Mouse (Mus musculus): Measurements from ENCODE around the gene Prx.
A peak's percentile ranks its signal among the peaks of the same experiment; 100 is the strongest.
"Not testable (repeated sequence)": the region's sequence is repeated elsewhere in the genome, so short reads cannot be mapped to it uniquely, and the experiment has no call there.

The Prx gene

DNA sequence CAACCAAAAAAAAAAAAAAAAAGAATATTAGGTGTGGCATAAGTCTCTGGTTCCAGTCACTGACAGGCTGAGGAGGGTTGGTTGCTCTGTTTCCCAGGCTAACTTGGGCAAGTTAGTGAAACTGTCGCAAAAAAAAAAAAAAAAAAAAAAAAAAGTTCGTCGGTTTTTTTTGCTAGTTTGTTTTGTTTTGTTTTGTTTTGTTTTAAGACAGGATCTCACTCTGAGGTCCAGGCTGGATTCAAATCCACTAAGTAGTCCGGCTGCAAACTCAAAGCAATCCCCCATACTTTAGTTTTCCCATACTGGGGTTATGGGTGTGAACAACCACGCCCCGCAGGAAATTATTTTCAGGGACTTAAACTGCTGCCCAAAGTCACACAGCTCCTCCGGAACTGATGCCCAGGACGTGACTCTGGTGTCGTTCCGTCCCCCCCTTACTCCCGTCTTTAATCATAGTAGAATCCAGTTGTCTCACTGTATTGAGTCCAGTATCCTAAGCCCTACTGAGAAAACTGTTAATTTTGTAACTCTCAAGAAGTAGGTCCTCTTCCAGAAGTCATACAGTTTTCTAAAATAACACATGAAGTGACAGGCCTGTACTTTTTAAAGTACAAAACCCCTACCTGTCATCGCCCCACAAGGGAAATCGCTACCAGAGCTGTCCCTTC lies 12.9 kb upstream of the Prx start:
- no peak for DNase-seq

GRCm38 (mm10) chr7:27486770-27487697 lies 12.1 kb upstream of the Prx start, which contains the start of gene Sertad1:
Sertad1 (plus strand) TSS chr7:27486910.
- DNase-seq = peak; percentile 100

- DNase-seq = peak; percentile 61
Measured at GRCm38 (mm10) chr7:27487740-27488268, 11.3 kb upstream of the Prx start.

DNA sequence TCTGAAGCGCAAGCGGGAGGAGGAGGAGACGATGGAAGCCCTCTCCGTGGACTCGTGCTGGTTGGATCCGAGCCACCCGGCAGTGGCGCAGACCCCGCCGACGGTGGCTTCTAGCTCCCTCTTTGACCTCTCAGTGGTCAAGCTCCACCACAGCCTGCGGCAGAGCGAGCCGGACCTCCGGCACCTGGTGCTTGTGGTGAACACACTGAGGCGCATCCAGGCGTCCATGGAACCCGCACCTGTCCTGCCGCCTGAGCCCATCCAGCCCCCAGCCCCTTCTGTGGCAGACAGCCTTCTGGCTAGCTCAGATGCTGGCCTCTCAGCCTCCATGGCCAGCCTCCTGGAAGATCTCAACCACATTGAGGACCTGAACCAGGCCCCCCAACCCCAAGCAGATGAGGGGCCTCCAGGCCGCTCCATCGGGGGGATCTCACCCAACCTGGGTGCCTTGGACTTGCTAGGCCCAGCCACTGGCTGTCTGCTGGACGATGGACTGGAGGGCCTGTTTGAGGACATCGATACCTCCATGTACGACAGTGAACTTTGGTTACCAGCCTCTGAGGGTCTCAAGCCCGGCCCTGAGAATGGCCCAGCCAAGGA lies 9.8 kb upstream of the Prx start:
- DNase-seq = peak; percentile 44

DNA sequence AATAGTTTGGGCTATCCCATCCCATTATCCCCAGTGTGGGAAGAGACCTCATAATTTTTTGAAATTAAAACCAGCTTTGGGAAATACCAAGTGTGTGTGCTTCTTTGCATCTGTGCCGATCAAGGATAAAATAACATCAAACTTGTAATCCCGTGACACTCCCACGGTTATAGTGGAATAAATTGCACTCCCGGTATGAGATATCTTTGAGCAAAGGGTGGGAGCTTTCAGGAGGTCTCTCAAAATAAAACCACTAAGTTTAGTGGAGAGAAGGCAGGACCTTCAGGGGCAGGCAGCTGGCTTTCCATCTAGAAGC lies 8.9 kb upstream of the Prx start:
- DNase-seq = no peak

GRCm38 (mm10) chr7:27490543-27491329 lies 8.4 kb upstream of the Prx start:
- DNase-seq = peak; percentile 96

DNA sequence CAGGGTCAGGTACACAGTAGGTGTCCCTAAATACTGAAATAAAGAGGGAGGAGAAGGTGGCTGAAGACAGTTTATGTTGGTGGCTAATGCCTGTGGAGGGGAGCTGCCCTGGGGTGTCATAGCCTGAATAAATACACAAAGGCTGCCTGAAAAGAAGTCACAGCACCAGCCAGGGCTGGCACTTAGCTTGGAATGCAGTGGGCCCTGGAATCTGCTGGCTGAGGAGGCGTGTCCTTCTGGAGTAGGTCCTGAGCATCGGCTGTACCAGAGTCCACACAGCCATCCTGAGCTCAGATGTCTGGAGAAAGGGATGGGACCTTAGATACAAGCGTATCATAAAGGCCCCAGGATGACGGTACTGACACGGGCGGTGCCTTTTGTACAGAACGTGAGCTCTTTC lies 7.3 kb upstream of the Prx start:
- peak; percentile 66 for DNase-seq

- DNase-seq = no peak
Measured at GRCm38 (mm10) chr7:27493022-27493421, 6.1 kb upstream of the Prx start.

- DNase-seq = no peak
Measured at GRCm38 (mm10) chr7:27493450-27493849, 5.7 kb upstream of the Prx start.

DNA sequence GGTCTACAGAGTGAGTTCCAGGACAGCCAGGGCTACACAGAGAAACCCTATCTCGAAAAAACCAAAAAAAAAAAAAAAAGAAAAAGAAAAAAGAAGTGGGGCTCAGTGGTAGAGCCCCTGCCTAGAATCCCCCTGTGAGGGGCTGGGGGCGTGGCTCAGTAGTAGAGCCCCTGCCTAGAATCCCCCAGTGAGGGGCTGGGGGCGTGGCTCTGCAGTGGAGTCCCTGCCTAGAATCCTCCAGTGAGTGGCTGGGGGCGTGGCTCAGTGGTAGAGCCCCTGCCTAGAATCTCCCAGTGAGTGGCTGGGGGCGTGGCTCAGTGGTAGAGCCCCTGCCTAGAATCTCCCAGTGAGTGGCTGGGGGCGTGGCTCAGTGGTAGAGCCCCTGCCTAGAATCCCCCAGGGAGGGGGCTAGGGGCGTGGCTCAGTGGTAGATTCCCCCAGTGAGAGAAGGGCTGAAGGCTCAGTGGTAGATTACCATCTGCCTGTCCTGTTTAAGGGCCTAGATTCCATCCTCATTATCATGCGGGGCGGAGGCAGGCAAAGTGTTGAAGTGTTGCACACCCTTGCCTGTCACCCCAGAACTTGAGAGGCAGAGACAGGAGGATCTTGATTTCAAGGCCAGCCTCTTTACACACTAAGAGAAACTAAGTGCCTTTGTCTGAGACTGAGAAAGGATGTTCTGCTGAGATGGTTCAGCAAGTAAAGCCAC lies 4.3 kb upstream of the Prx start:
- DNase-seq = not testable (repeated sequence)

GRCm38 (mm10) chr7:27501620-27502019 lies 2.5 kb downstream of the Prx start:
- peak; percentile 48 for DNase-seq

DNA sequence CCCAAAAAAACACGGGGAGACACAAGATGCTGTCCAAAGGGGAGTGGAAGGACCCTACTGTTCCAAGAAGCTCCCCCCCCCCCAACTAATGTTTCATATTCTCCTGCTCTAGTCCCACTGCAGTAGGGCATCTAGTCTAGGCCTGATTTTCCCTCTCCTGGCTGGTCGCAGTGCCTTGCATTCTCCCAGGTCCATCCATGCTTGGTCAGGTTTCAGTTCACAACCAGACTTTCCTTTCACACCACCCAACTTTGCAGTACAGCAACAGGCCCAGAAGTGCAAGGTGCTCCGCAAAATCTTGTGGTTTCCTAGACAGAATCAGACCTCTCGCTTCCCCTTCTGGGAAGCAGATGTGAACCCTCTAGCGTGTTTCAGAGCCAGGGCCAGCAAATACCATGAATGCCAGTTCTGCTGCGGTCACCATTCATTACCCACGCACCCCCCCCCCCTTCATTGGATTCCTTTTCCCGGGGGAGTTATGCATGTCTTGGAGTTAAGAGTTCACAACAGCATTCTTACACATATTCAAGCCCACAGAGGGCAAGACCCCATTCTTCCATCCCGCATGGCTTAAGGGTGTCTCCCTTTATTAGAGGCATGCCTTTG lies 7.7 kb downstream of the Prx start:
- DNase-seq = no peak

DNA sequence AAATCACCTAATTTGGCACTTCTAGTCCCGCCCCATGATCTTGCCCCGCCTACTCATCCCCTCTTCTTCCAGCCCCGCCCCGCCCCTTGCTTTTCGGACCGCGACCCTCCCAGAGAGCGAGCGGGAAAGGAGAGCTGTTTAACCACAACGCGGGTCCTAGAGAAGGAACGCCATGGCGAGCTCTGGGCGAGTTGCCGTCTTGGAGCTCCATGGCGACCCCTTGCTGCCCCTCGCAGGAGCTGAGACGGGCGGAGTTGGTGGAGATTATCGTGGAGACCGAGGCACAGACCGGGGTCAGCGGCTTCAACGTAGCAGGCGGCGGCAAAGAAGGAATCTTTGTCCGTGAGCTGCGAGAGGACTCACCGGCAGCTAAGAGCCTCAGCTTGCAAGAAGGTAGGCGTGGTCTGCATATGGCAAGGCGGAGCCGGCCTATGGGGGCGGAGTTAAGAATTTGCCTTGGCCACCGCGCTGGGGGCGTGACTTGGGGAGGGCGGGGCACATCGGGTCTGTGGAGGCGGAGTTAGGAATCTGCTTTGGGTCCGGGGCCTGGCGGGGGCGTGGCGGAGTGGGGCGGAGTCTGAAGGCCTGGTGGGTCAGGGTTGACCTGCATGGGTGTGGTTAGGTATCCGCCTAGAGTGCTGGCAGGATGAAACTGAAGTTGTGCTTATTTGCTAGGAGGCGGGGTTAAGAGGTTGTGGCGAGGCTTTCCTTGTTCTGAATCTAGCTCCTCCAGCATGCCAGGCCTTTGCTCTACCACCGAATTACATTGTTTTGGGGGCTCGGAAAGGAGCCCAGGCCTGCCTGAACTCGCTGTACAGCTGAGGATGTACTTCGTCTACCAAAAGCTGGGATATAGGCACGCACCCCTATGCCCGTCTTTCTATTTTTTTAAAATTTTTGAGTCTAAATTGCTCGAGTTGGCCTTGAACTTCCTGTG lies 8.9 kb downstream of the Prx start:
- DNase-seq = peak; percentile 98

DNA sequence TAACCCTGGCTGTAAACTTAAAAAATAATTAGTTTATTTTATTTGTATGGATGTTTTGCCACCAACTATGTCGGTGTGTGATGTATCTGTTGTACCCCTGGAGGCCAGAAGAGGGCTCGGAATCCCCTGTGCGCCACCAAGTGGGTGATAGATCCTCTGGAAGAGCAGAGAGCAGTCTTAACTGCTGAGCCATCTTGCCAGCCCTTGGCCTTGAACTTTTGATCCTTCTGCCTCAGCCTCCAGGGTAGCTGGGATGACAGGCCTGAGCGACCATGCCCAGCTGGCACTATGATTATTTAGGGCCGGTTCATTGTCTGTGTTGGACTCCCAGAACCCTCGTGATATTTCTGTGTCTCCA lies 9.5 kb downstream of the Prx start:
- peak; percentile 62 for DNase-seq

- DNase-seq = no peak
Measured at GRCm38 (mm10) chr7:27510809-27511208, 11.7 kb downstream of the Prx start.

DNA sequence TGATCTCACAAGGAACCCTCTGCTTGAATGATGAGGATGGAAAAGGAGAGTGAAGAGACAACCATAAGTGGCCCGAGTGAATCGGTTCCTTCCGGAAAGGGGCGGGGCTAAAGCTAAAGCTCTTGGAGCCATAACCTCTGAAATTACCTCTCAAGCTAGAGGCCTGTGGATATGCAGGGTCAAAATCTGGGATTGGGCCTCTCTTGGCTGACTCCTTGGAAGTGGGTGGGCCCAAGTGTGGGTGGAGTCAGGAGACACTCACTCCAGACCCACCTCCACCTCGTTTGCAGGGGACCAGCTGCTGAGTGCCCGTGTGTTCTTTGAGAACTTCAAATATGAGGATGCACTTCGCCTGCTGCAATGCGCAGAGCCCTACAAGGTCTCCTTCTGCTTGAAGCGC lies 15.8 kb downstream of the Prx start:
- DNase-seq = no peak

- DNase-seq = no peak
Measured at GRCm38 (mm10) chr7:27518314-27518713, 19.2 kb downstream of the Prx start.

GRCm38 (mm10) chr7:27520104-27520503 lies 21.0 kb downstream of the Prx start:
- DNase-seq = no peak

GRCm38 (mm10) chr7:27520599-27520998 lies 21.5 kb downstream of the Prx start:
- DNase-seq = no peak

DNA sequence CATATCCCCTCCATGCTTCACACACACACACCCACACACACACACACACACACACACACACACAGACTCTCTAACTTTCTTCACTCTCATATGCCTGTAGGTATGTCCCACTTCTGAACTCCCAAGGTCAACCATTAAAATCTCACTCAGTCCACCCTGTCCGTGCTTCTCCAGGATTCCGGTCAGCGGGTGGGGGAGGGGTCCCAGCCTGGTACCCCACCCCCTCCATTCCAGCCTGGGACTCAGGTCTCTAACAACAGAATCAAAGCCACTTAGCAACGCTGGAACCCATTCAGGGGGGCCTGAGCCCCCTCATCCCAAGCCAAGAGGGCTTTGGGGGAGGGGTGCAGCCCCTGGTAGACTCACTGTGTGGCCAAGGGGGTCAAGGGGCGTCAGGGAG lies 23.8 kb downstream of the Prx start, which contains the start of gene Hipk4:
Hipk4 (plus strand) TSS at position 301 of the 400 bp plus-strand sequence.
- DNase-seq = no peak

DNA sequence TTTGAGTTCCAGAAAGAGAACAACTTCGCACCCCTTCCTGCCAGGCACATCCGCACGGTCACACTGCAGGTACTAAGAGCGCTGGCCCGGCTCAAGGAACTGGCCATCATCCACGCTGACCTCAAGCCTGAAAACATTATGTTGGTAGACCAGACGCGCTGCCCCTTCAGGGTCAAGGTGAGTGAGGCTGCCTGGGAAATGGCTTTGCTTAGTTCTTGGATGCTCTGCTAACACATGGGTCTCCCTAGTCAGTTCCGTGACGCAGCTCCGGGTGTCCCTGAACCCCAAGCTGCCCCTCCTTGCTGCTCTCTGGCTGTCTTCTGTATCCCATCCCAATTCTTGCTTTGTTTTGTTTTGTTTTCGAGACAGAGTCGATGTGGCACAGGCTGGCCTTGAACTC lies 24.7 kb downstream of the Prx start:
- DNase-seq = no peak
